Mouse (Mus musculus) thymus, postnatal 0 days (tissue): ENCODE measurements around the gene Rab25. TPM values are rescaled to one million over a fixed set of nuclear protein-coding genes. Genes with fewer than 3 reads are reported as not detected.
A peak's percentile ranks its signal among the peaks of the same experiment; 100 is the strongest.
"Not testable (repeated sequence)": the region's sequence is repeated elsewhere in the genome, so short reads cannot be mapped to it uniquely, and the experiment has no call there.

ENCODE experiments used
- DNase-seq: peaks from one replicate; pipeline ENCODE4 v3.0.0-alpha.2; 2015; ENCODE audit warnings: low spot score
- polyA plus RNA-seq: library from polyadenylated mRNA; unstranded; fragments of >200 nt; fragmentation: Nextera tagmentation; extraction: Ambion mirVana; gene quantifications from 2 replicates; pipeline ENCODE4 v1.2.1, GENCODE M21; 2015

Rab25 gene
- polyA plus RNA-seq, result 2.7 and 3.5 TPM in 2 replicates

- no peak for DNase-seq
Measured at GRCm38 (mm10) chr3:88548180-88548917, at the start of gene Rab25. Gene Rab25 (minus strand): TSS chr3:88548300.

GRCm38 (mm10) chr3:88596547-88596946, 48.4 kb upstream of the Rab25 start:
- DNase-seq, result not testable (repeated sequence)

GRCm38 (mm10) chr3:88593893-88594580, 45.9 kb upstream of the Rab25 start:
- DNase-seq, result no peak

- peak; percentile 55 for DNase-seq
Measured at GRCm38 (mm10) chr3:88592942-88593576, 45.0 kb upstream of the Rab25 start.

- DNase-seq, result peak; percentile 82
Measured at GRCm38 (mm10) chr3:88591950-88592731, 44.0 kb upstream of the Rab25 start.

GRCm38 (mm10) chr3:88591044-88591443, 42.9 kb upstream of the Rab25 start:
- no peak for DNase-seq

GRCm38 (mm10) chr3:88590246-88590645, 42.1 kb upstream of the Rab25 start:
- DNase-seq, result no peak

GRCm38 (mm10) chr3:88586640-88587039, 38.5 kb upstream of the Rab25 start:
- DNase-seq, result no peak

GRCm38 (mm10) chr3:88585769-88586168, 37.7 kb upstream of the Rab25 start:
- DNase-seq, result no peak

GRCm38 (mm10) chr3:88579454-88580117, 31.5 kb upstream of the Rab25 start:
- DNase-seq, result peak; percentile 82

GRCm38 (mm10) chr3:88578498-88579424, 30.7 kb upstream of the Rab25 start:
- no peak for DNase-seq

GRCm38 (mm10) chr3:88577846-88578245, 29.7 kb upstream of the Rab25 start:
- DNase-seq, result not testable (repeated sequence)

- no peak for DNase-seq
Measured at GRCm38 (mm10) chr3:88575540-88575939, 27.4 kb upstream of the Rab25 start, which contains the start of gene Ssr2. Gene Ssr2 (plus strand): TSS chr3:88575876.

- no peak for DNase-seq
Measured at GRCm38 (mm10) chr3:88573810-88574209, 25.7 kb upstream of the Rab25 start.

GRCm38 (mm10) chr3:88572835-88573234, 24.7 kb upstream of the Rab25 start:
- DNase-seq, result no peak

- no peak for DNase-seq
Measured at GRCm38 (mm10) chr3:88571856-88572255, 23.8 kb upstream of the Rab25 start.

- DNase-seq, result no peak
Measured at GRCm38 (mm10) chr3:88570341-88570740, 22.2 kb upstream of the Rab25 start.

- DNase-seq, result no peak
Measured at GRCm38 (mm10) chr3:88569694-88570093, 21.6 kb upstream of the Rab25 start.

GRCm38 (mm10) chr3:88569093-88569492, 21.0 kb upstream of the Rab25 start:
- DNase-seq, result no peak

- DNase-seq, result no peak
Measured at GRCm38 (mm10) chr3:88568615-88569014, 20.5 kb upstream of the Rab25 start.
